Mouse (Mus musculus): ENCODE measurements at regions not wholly inside any gene's neighbourhood (a gene's known extent, or its start where the extent isn't known, plus 50 kb on each side); places are given as distances from the start of the nearest gene placed in this dataset.

GRCm38 (mm10) chr6:15597226-15597983, 123.1 kb upstream of the Mdfic start:
- TF ChIP-seq ZC3H11A (IDR thresholded peaks at IDR 0.05; ENCODE audit: borderline replicate concordance, low read depth, low read length) (no peak), ZNF384 (IDR thresholded peaks at IDR 0.05; ENCODE audit: low read depth, low read length) (no peak), CHD2 (IDR thresholded peaks at IDR 0.05; ENCODE audit: low read depth, low read length) (no peak)
